Mouse (Mus musculus): Measurements from ENCODE around the gene 4931429L15Rik.
"Not testable (repeated sequence)": the region's sequence is repeated elsewhere in the genome, so short reads cannot be mapped to it uniquely, and the experiment has no call there.

Gene 4931429L15Rik

DNA sequence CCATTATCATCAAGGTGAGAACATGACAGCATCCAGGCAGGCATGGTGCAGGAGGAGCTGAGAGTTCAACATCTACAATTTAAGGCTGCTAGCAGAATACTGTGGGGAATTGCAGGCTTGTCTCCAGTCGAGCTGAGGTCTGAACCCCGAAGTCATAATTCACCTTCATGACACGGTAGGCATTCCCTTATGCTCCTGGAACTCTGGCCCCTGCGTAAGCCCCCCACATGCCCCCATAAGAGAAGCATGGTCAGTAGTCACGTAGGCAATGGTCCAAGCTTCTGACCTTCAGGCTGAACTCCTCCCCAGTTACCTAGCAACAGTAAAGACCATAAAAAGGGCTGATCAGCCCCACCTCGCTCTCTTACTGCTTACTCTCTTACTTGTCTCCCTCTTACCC, at the start of gene 4931429L15Rik:
4931429L15Rik (minus strand) TSS at position 101 of the 400 bp plus-strand sequence.
- not testable (repeated sequence) for DNase-seq (ENCODE audit: low read depth)

DNA sequence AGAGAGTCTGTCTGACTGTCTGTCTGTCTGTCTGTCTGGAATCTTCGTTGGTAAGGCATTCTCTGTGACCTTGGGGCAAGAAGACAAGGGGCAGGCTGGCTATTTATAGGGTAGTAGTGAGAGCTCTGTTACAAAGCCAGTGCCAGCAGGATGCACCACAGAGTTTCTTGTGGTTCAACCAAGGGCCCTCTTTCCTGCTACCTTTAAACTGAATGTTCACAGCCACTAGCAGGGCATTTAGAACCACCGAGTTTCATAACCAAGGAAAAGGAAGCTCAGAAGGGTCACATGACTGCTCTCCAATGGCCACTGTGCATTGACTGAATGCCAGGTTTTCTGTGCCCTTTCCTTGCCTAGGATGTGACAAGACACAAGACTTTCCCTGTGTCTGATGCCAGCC, 42.7 kb upstream of the 4931429L15Rik start:
- no peak for DNase-seq (ENCODE audit: low read depth)

DNA sequence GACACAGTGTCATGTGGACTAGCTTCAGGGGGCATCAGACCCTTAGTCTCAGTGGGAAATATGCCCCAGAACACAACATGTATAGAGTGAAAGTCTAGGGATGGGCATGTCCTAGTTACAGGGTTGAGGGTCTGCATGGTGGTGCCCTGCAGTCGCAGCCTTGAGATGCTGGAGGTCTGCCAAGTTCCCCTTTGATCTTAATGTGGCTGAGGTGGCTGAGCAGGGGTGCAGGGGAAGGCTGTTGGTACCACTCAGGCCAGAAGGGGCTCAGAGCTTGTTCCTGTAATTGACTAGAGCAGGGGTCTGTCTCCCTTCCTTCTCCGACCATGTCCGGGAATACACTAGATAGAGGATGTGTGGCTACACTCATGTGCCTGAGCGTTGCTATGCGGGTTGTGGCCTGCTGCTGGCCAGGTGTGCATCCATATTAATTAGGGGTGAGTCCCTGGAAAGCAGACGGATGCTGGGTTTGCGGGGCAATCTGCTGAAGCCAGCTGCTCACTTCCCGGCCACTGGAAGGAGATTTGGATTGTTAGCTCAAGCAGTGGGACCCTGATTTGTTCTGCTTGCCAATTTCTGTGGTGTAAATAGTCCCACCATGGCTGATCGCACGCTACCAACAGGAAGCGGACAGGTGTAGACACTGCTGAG, 41.8 kb upstream of the 4931429L15Rik start:
- DNase-seq (ENCODE audit: low read depth): no peak

- DNase-seq (ENCODE audit: low read depth): peak; percentile 15
Observed at GRCm38 (mm10) chr9:46353992-46354391, 34.2 kb upstream of the 4931429L15Rik start.

GRCm38 (mm10) chr9:46353330-46353724, 33.5 kb upstream of the 4931429L15Rik start:
- DNase-seq (ENCODE audit: low read depth): no peak

GRCm38 (mm10) chr9:46352651-46353329, 33.0 kb upstream of the 4931429L15Rik start:
- DNase-seq (ENCODE audit: low read depth): no peak

DNA sequence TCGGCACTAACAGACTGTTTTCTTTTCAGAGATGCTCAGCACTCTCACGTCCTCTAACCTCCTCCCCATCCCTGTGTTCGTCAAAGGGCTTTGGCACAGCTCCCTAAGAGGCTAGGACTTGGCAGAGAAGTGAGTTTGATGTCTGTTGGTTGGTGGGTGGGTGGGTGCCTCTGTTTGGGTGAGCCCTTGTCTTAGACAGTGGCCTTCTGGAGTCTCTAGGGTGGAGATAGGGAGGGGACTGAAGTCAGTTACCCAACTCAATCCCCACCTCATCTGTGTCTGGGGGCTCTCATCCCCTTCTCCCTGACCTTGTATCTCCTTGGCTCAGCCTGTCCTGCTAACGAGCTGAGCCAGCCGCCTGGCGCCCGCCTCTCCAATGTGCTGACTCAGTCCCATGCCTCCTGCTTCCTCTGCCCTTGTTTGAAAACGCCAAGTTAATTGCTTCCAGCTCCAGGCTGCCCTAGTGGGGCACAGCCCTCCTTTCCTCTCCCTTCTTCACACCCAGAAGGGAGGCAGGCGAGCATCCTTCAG, 30.7 kb upstream of the 4931429L15Rik start:
- DNase-seq (ENCODE audit: low read depth): peak; percentile 24

DNA sequence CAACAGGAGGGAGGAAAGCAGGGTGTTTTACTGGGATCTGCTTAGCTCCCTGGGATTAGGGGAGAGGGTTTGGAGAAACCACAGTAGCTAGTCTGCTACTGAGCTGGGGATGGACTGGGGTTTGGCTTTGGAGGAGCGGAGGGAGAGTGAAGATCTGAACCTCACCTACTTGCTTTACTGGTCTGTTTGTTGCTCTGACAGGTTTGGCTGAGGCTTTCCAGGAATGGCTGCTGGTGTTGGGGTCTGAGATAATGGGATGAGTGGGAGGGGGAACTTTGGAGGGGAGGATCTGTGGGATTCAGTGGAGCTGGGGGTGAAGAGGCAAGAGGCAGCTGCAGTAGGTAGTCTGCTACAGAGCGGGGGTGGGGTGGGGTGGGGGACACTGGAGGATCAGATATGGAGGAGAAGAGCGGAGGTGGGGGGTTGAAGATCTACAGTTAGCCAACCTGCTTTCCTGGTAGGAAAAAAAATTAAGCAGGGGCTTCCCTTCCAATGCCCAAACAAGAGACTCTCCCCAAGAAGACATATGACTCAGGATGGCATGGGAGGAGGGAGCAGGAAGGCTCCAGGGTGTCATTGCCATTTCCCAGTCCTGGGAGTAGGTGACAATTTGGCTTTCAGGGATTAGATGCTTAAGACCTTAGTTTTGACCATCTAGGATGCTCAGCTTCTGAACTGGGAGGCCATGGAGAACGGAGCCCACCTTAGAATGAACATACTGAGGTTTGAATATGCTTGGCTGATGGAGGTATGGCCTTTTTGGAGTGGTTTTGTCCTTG, 26.3 kb upstream of the 4931429L15Rik start:
- DNase-seq (ENCODE audit: low read depth): no peak

GRCm38 (mm10) chr9:46339051-46339652, 19.4 kb upstream of the 4931429L15Rik start:
- no peak for DNase-seq (ENCODE audit: low read depth)

GRCm38 (mm10) chr9:46338384-46338783, 18.6 kb upstream of the 4931429L15Rik start:
- DNase-seq (ENCODE audit: low read depth): no peak

- no peak for DNase-seq (ENCODE audit: low read depth)
Observed at GRCm38 (mm10) chr9:46337852-46338291, 18.1 kb upstream of the 4931429L15Rik start.

GRCm38 (mm10) chr9:46337331-46337730, 17.5 kb upstream of the 4931429L15Rik start:
- no peak for DNase-seq (ENCODE audit: low read depth)

DNA sequence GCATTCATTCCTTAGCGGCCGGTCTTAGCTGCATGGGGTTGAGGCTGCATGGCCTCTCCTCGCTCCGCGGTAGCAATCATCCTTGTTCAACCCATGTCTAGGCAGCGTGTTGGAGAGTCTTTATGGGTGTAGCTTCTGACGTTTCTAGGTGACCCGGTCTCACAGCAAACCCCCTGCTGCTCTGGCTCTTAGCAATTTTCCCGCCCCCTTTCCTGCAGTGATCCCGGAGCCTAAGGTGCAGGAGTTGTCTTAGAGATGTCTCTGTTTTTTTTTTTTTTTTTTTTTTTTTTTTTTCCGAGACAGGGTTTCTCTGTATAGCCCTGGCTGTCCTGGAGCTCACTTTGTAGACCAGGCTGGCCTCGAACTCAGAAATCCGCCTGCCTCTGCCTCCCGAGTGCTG, 16.5 kb upstream of the 4931429L15Rik start:
- DNase-seq (ENCODE audit: low read depth): not testable (repeated sequence)

- DNase-seq (ENCODE audit: low read depth): no peak
Observed at GRCm38 (mm10) chr9:46335461-46335995, 15.7 kb upstream of the 4931429L15Rik start.

DNA sequence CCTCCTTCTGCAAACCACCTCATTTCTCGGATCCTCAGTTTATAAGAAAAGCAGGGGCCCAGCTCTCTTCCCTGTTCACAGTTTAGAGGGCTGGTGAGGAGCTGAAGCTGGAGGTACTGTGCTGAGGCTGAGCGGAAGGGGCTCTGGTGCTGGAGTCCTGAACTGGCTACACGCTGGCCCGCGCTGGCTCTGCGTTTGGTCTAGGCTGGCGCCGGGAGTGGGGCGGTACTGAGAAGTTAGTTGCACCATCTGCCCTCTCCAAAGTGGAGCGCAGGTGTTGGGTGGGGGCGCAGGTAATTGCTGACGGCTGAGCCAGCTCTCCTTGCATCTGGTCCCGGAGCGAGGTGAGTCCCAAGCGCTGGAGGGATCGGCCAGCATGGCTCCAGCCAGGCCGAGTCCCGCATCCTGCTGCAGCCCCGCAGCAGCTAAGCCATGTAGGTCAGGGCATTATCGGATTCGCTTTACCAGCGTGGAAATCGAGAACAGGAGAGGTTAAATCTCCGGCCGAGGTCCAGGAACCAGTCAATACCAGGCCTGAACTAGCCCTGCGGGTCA, 14.8 kb upstream of the 4931429L15Rik start:
- DNase-seq (ENCODE audit: low read depth): no peak

GRCm38 (mm10) chr9:46331301-46331700, 11.5 kb upstream of the 4931429L15Rik start:
- no peak for DNase-seq (ENCODE audit: low read depth)

DNA sequence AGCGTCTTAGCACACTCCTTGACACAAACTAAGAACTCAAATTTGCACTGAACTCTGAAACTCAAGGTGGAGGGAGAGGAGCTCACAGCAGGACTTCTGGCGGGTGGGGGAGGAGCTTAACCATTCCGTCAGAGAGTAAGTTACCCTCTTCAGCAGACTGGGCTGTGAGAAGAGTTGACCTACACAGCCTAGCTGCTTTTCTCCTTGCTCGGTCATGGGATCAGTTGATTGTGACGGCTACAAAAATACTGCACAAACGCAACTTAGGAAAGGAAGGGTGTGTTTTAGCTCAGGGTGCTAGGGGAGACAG, 10.8 kb upstream of the 4931429L15Rik start:
- DNase-seq (ENCODE audit: low read depth): no peak

GRCm38 (mm10) chr9:46329801-46330585, 10.2 kb upstream of the 4931429L15Rik start:
- DNase-seq (ENCODE audit: low read depth): no peak

GRCm38 (mm10) chr9:46329250-46329648, 9.5 kb upstream of the 4931429L15Rik start:
- DNase-seq (ENCODE audit: low read depth): no peak

DNA sequence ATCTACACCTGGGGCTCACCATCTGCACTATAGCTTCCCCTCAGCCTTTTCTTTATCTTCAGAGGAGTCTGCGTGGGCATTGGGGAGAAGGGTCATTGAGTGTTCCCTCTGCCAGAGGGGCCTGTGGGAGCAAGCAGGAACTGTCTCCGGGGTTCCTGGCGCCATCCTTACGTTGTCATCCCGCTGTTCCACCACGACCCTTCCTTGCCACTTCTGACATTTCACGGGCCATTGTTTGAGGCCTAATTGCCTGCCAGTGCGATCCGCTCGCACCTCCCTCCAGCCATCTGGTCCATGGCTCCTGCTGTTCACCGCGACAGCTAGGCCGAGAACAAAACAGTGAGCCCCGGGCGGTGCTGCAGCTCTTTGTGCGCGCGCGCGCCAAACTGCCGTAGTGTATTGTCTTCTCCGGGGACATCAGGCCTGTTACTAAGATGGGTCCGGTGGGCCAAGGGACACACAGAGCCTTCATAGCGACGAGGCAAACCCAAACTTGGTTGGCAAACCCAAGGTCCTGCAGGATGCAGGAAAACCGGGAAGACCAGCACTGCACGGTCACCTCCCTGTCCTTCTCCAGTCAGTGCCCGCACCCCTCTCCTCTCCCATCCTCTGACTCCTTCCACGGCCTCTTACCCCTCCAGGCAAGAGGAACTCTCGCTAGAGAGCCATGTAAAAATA, 8.9 kb upstream of the 4931429L15Rik start:
- DNase-seq (ENCODE audit: low read depth): no peak
